In the genomic region with DNA sequence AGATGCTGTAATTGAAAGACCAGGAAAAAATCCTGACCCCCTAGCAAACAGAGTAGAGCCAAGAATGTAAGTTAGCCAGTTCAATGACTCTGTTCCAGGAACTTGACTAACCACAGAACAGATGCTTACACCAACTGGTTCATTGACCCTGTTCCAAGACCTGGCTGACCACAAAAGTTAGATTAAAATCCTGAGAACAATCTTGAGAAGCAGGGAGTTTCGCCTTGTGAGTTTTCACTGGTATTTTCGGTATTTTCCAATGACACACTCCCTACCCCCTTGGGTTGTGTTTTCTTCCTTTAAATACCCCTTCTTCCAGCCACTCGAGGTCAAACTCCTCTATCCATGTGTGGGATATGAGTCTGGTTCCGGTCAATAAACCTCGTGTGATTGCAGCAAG, we compare ENCODE assay signal across 20 mouse cellular contexts. TPM values are rescaled to one million over a fixed set of nuclear protein-coding genes. Genes with fewer than 3 reads are reported as not detected.
DNase-seq lines count a peak whose midpoint lies in the region; ATAC-seq and TF ChIP-seq lines count a peak whose summit lies in the region.
"Had no signal": no experiment of that assay in that cellular context is flagged by ENCODE, and none has a peak within 500 bp of the region (broad histone marks: within the 10 kb centered on the region; RNA-seq: fewer than 3 reads in every experiment).

No protein-coding gene starts in this region.

- H3K27ac ChIP-seq in kidney, embryonic 15.5 days, result no peak overlapping the region
- no peak overlapping the region for H3K27ac ChIP-seq in lung, postnatal 0 days (ENCODE audit: low read length)
- H3K27ac ChIP-seq: forebrain, embryonic 10.5 days; hindbrain, embryonic 12.5 days; limb, embryonic 12.5 days; liver, embryonic 14.5 days had no signal

- H3K27me3 ChIP-seq in kidney, embryonic 15.5 days, result no peaks in the 10 kb centered on the region
- H3K27me3 ChIP-seq in lung, postnatal 0 days (replicated peaks; ENCODE audit: insufficient read depth, low read length), result no peaks in the 10 kb centered on the region
- H3K27me3 ChIP-seq: hindbrain, embryonic 12.5 days; limb, embryonic 12.5 days had no signal

- TF ChIP-seq POLR2A in lung, adult 2 months (IDR thresholded peaks at IDR 0.05; ENCODE audit: borderline replicate concordance, extremely low read depth, low read depth, low read length), result no peak

- H3K9ac ChIP-seq in kidney, embryonic 15.5 days, result no peak overlapping the region
- H3K9ac ChIP-seq in lung, postnatal 0 days (replicated peaks; ENCODE audit: low read depth), result no peak overlapping the region
- H3K9ac ChIP-seq: forebrain, postnatal 0 days; hindbrain, embryonic 12.5 days; limb, embryonic 12.5 days; liver, embryonic 14.5 days had no signal

- 87% methylated on average over 5 of the region's 5 CpGs for WGBS in kidney, embryonic 15.5 days
- WGBS in lung, postnatal 0 days, result 88% methylated on average over 5 of the region's 5 CpGs
- 76% methylated on average over 5 of the region's 5 CpGs for WGBS in lung, adult 2 months

- no peak overlapping the region for H3K4me3 ChIP-seq in kidney, embryonic 15.5 days (replicated peaks)
- H3K4me3 ChIP-seq in lung, postnatal 0 days (ENCODE audit: low read depth, low read length), result no peak overlapping the region
- H3K4me3 ChIP-seq in lung, adult 2 months (replicated peaks; ENCODE audit: extremely low read depth, low read depth, low read length), result no peak overlapping the region
- H3K4me3 ChIP-seq: forebrain, embryonic 10.5 days; hindbrain, embryonic 12.5 days; limb, embryonic 12.5 days had no signal

- H3K36me3 ChIP-seq in kidney, embryonic 15.5 days, result peaks cover 8% of the 10 kb centered on the region
- no peaks in the 10 kb centered on the region for H3K36me3 ChIP-seq in lung, postnatal 0 days (ENCODE audit: insufficient read depth, low read length)

- peak; percentile 35 for DNase-seq in kidney, adult 11 months
- DNase-seq in lung, postnatal 0 days (ENCODE audit: low spot score), result peak; percentile 16
- DNase-seq in lung, adult 2 months, result no peak
- peak; percentile 43 for DNase-seq in adipocyte (ENCODE audit: low spot score)
- DNase-seq in ovary, postnatal 10 days (ENCODE audit: low spot score), result no peak
- no peak for DNase-seq in lung, postnatal 4 days
- DNase-seq: cerebellum, adult 2 months; forebrain, postnatal 0 days; gastrocnemius, postnatal 36 days; heart, postnatal 10 days; midbrain, embryonic 14.5 days; right cerebral cortex, postnatal 25 days; thymus, adult 2 months had no signal

- peaks cover 10% of the 10 kb centered on the region for H3K4me1 ChIP-seq in kidney, embryonic 15.5 days
- H3K4me1 ChIP-seq in lung, postnatal 0 days (ENCODE audit: insufficient read depth, low read depth, low read length), result no peaks in the 10 kb centered on the region
- peaks cover 2% of the 10 kb centered on the region; the same call in 1 of the 2 replicates for H3K4me1 ChIP-seq in lung, adult 2 months (ENCODE audit: control insufficient read depth, insufficient read depth, low read length)

- no peak overlapping the region for H3K4me2 ChIP-seq in kidney, embryonic 15.5 days
- no peak overlapping the region for H3K4me2 ChIP-seq in lung, postnatal 0 days (replicated peaks; ENCODE audit: low read depth, low read length)
- H3K4me2 ChIP-seq: heart, embryonic 11.5 days; hindbrain, embryonic 12.5 days; limb, embryonic 12.5 days had no signal

- ATAC-seq in kidney, embryonic 15.5 days (replicated peaks; ENCODE audit: low FRiP score), result no peak
- ATAC-seq in lung, postnatal 0 days, result no peak
- ATAC-seq: CD4-positive, CD25-positive, alpha-beta regulatory T cell, adult 4 months; forebrain, postnatal 0 days had no signal

- peaks cover 4% of the 10 kb centered on the region for H3K9me3 ChIP-seq in kidney, embryonic 15.5 days (replicated peaks)
- no peaks in the 10 kb centered on the region for H3K9me3 ChIP-seq in lung, postnatal 0 days (ENCODE audit: low read length)
- H3K9me3 ChIP-seq: hindbrain, embryonic 12.5 days had no signal

- TF ChIP-seq CTCF in lung, postnatal 0 days (IDR thresholded peaks at IDR 0.05), result no peak
- no peak for TF ChIP-seq CTCF in lung, adult 2 months (IDR thresholded peaks at IDR 0.05; ENCODE audit: insufficient read depth, low read length)

- no peak for TF ChIP-seq EP300 in lung, postnatal 0 days (IDR thresholded peaks at IDR 0.05)

RNA-seq across cellular contexts. Expression of gene Zfp810, which starts 2.2 kb away (rescaled TPM):
- 23.2 and 24.5 TPM in 2 replicates for polyA plus RNA-seq in kidney, embryonic 15.5 days (2015; fragmentation: Nextera tagmentation; extraction: Ambion mirVana)
- polyA plus RNA-seq in lung, postnatal 0 days (2015; fragmentation: Nextera tagmentation; extraction: Ambion mirVana), result 13.6 and 15.3 TPM in 2 replicates
- polyA plus RNA-seq in lung, adult 2 months (2012; rRNA removed), result 7.1 and 9.8 TPM in 2 replicates

RNA-seq across cellular contexts. Expression of gene Zfp599, which starts 50.0 kb away (rescaled TPM):
- polyA plus RNA-seq in kidney, embryonic 15.5 days (2015; fragmentation: Nextera tagmentation; extraction: Ambion mirVana), result 4.9 and 5.0 TPM in 2 replicates
- 0.84 and 0.97 TPM in 2 replicates for polyA plus RNA-seq in lung, postnatal 0 days (2015; fragmentation: Nextera tagmentation; extraction: Ambion mirVana)
- 0.09 and 0.18 TPM in 2 replicates for polyA plus RNA-seq in lung, adult 2 months (2012; rRNA removed)

Comparison
In these comparisons a context has a peak if more than half of its experiments do, and no peak if none do; other contexts are left out.
1. DNase-seq: peak in kidney, adult 11 months (single experiment), lung, postnatal 0 days (single experiment) and adipocyte (single experiment); none in lung, adult 2 months (single experiment), ovary, postnatal 10 days (single experiment) and lung, postnatal 4 days (0 of 2).